ENCODE assay signal across 10 mouse cellular contexts in genomic region chr12:113041481-113042439, GRCm38 (mm10). TPM values are rescaled to one million over a fixed set of nuclear protein-coding genes. Genes with fewer than 3 reads are reported as not detected.
DNase-seq lines count a peak whose midpoint lies in the region; ATAC-seq and TF ChIP-seq lines count a peak whose summit lies in the region.
"Had no signal": no experiment of that assay in that cellular context is flagged by ENCODE, and none has a peak within 500 bp of the region (broad histone marks: within the 10 kb centered on the region; RNA-seq: fewer than 3 reads in every experiment).

No protein-coding gene starts in this region.

- H3K4me3 ChIP-seq in embryonic facial prominence, embryonic 14.5 days (ENCODE audit: low read depth, low read length), result no peak overlapping the region
- no peak overlapping the region for H3K4me3 ChIP-seq in myocyte
- H3K4me3 ChIP-seq: embryonic facial prominence, embryonic 12.5 days; megakaryocyte, embryonic 14.5 days had no signal

- peaks cover 11% of the 10 kb centered on the region for H3K4me1 ChIP-seq in embryonic facial prominence, embryonic 14.5 days (ENCODE audit: control insufficient read depth, insufficient read depth, low read length)

- 71% methylated on average over 15 of the region's 15 CpGs for WGBS in embryonic facial prominence, embryonic 14.5 days

- peak; percentile 40 for DNase-seq in adrenal gland, postnatal 14 days
- no peak for DNase-seq in adrenal gland, adult 18-20 months (ENCODE audit: low spot score in 2 of 2)
- peak; percentile 34 for DNase-seq in CD4-positive, CD25-positive, alpha-beta regulatory T cell, adult 2 months (ENCODE audit: low read depth, low spot score)
- DNase-seq in embryonic facial prominence, embryonic 14.5 days (ENCODE audit: low spot score), result peak; percentile 67
- peak; percentile 47 for DNase-seq in induced T-regulatory cell, adult 2 months (ENCODE audit: low read depth)
- peak; percentile 74 to 88 for DNase-seq in left cerebral cortex, postnatal 14 days (ENCODE audit: low spot score in 2 of 2)
- no peak for DNase-seq in ovary, postnatal 10 days (ENCODE audit: low spot score)

- H3K36me3 ChIP-seq in embryonic facial prominence, embryonic 14.5 days (ENCODE audit: control insufficient read depth, insufficient read depth, low read length), result peaks cover 15% of the 10 kb centered on the region; the same call in 1 of the 2 replicates
- H3K36me3 ChIP-seq in myocyte (ENCODE audit: control insufficient read depth, insufficient read depth), result peaks cover 16% of the 10 kb centered on the region

- no peak overlapping the region for H3K4me2 ChIP-seq in embryonic facial prominence, embryonic 14.5 days (ENCODE audit: low read depth, low read length)
- H3K4me2 ChIP-seq in myocyte (ENCODE audit: low read depth), result peak overlapping the region; percentile 56
- H3K4me2 ChIP-seq: embryonic facial prominence, embryonic 12.5 days had no signal

- peaks cover 88% of the 10 kb centered on the region for H3K79me2 ChIP-seq in myocyte (ENCODE audit: control insufficient read depth, insufficient read depth)

- H3K27ac ChIP-seq in embryonic facial prominence, embryonic 14.5 days (replicated peaks; ENCODE audit: low read depth, low read length), result no peak overlapping the region

- intact Hi-C loops in left cerebral cortex, postnatal 14 days (cut with DNase I), result no loop called here

- 0 out of 2 replicates have a peak, but pooled peaks have one; percentile 27 for ATAC-seq in embryonic facial prominence, embryonic 14.5 days (ENCODE audit: low read depth)

- no peak for TF ChIP-seq POLR2A in myocyte (IDR thresholded peaks at IDR 0.05; ENCODE audit: insufficient read length, low read depth)

- no peaks in the 10 kb centered on the region for H3K27me3 ChIP-seq in embryonic facial prominence, embryonic 14.5 days (replicated peaks; ENCODE audit: control insufficient read depth, insufficient read depth, low read length)
- no peaks in the 10 kb centered on the region for H3K27me3 ChIP-seq in myocyte (ENCODE audit: control insufficient read depth, insufficient read depth, insufficient read length)
- H3K27me3 ChIP-seq: embryonic facial prominence, embryonic 12.5 days had no signal

- no peak overlapping the region for H3ac ChIP-seq in myocyte (ENCODE audit: control insufficient read depth, insufficient read length)

- no peak overlapping the region for H3K9ac ChIP-seq in embryonic facial prominence, embryonic 14.5 days (ENCODE audit: low read depth, low read length)
- H3K9ac ChIP-seq: embryonic facial prominence, embryonic 12.5 days had no signal

- no peaks in the 10 kb centered on the region for H3K9me3 ChIP-seq in embryonic facial prominence, embryonic 14.5 days (ENCODE audit: control insufficient read depth, low read length)
- H3K9me3 ChIP-seq: embryonic facial prominence, embryonic 12.5 days; megakaryocyte, embryonic 14.5 days had no signal

TF ChIP-seq in myocyte, 11 proteins besides CTCF, POLR2A, EP300 and RAD21:
- TF ChIP-seq POLR2AphosphoS2 (IDR thresholded peaks at IDR 0.05; ENCODE audit: insufficient read length, low read depth), result no peak
- peak in 2 of 3 experiments; percentile 56 to 61 for TF ChIP-seq MYOD1 (IDR thresholded peaks at IDR 0.05; ENCODE audit: control insufficient read depth in 1 of 3, insufficient read length in 2 of 3, low read depth in 2 of 3)
- TF ChIP-seq MYOG (IDR thresholded peaks at IDR 0.05; ENCODE audit: control insufficient read depth in 1 of 3, insufficient read depth in 1 of 3, insufficient read length in 2 of 3, low read depth in 2 of 3), result peak in 1 of 3 experiments; percentile 58
- no peak for TF ChIP-seq USF1 (IDR thresholded peaks at IDR 0.05; ENCODE audit: low read depth)

RNA-seq across cellular contexts. Expression of gene Pacs2, which starts 27.5 kb away (rescaled TPM):
- total RNA-seq in adrenal gland, postnatal 14 days (2021), result 30.0 and 31.1 TPM in 2 replicates
- total RNA-seq in adrenal gland, adult 18-20 months (2021), result 10 to 100 TPM; 34.3 to 38.0 TPM
- polyA plus RNA-seq in embryonic facial prominence, embryonic 14.5 days (2014; fragmentation: Nextera tagmentation; extraction: Ambion mirVana), result 17.9 and 18.7 TPM in 2 replicates
- 10 to 100 TPM; 86.6 to 97.6 TPM for total RNA-seq in left cerebral cortex, postnatal 14 days (2021)
- 89.3 TPM for polyA plus RNA-seq in myocyte (2012; fragmentation: generic; extraction: Trizol)

RNA-seq across cellular contexts. Expression of gene Tex22, which starts 32.5 kb away (rescaled TPM):
- total RNA-seq in adrenal gland, postnatal 14 days (2021), result 0.37 and 0.49 TPM in 2 replicates
- under 1 TPM in 1 of 2 experiments, not detected in 1; 0.27 TPM for total RNA-seq in adrenal gland, adult 18-20 months (2021)
- polyA plus RNA-seq in embryonic facial prominence, embryonic 14.5 days (2014; fragmentation: Nextera tagmentation; extraction: Ambion mirVana), result not detected in 2 replicates
- under 1 TPM in 1 of 2 experiments, not detected in 1; 0.31 TPM for total RNA-seq in left cerebral cortex, postnatal 14 days (2021)
- polyA plus RNA-seq in myocyte (2012; fragmentation: generic; extraction: Trizol), result 0.11 TPM

RNA-seq across cellular contexts. Expression of gene Brf1, which starts 41.3 kb away (rescaled TPM):
- total RNA-seq in adrenal gland, postnatal 14 days (2021), result 46.3 and 57.7 TPM in 2 replicates
- total RNA-seq in adrenal gland, adult 18-20 months (2021), result 10 to 100 TPM; 39.1 to 50.4 TPM
- polyA plus RNA-seq in embryonic facial prominence, embryonic 14.5 days (2014; fragmentation: Nextera tagmentation; extraction: Ambion mirVana), result 50.0 and 54.3 TPM in 2 replicates
- 10 to 100 TPM; 49.0 to 51.1 TPM for total RNA-seq in left cerebral cortex, postnatal 14 days (2021)
- 27.9 TPM for polyA plus RNA-seq in myocyte (2012; fragmentation: generic; extraction: Trizol)

RNA-seq across cellular contexts. Expression of gene Mta1, which starts 56.3 kb away (rescaled TPM):
- total RNA-seq in adrenal gland, postnatal 14 days (2021), result 83.7 and 94.0 TPM in 2 replicates
- total RNA-seq in adrenal gland, adult 18-20 months (2021), result 10 to 100 TPM; 61.6 to 89.6 TPM
- polyA plus RNA-seq in embryonic facial prominence, embryonic 14.5 days (2014; fragmentation: Nextera tagmentation; extraction: Ambion mirVana), result 19.8 and 21.3 TPM in 2 replicates
- total RNA-seq in left cerebral cortex, postnatal 14 days (2021), result 10 to 100 TPM; 92.7 to 95.9 TPM
- 101 TPM for polyA plus RNA-seq in myocyte (2012; fragmentation: generic; extraction: Trizol)

Comparison
In these comparisons a context has a peak if more than half of its experiments do, and no peak if none do; other contexts are left out.
1. DNase-seq: peak in adrenal gland, postnatal 14 days (single experiment), CD4-positive, CD25-positive, alpha-beta regulatory T cell, adult 2 months (single experiment), embryonic facial prominence, embryonic 14.5 days (single experiment), induced T-regulatory cell, adult 2 months (single experiment) and left cerebral cortex, postnatal 14 days (2 of 2); none in adrenal gland, adult 18-20 months (0 of 2) and ovary, postnatal 10 days (single experiment).